Mouse (Mus musculus) thymus, postnatal 10 days (tissue): ENCODE measurements around the gene Ctc1.
"Not testable (repeated sequence)": the region's sequence is repeated elsewhere in the genome, so short reads cannot be mapped to it uniquely, and the experiment has no call there.

Source experiments
- DNase-seq, 2 experiments: peaks; one replicate each; pipeline ENCODE4 v3.0.0; 2021; ENCODE audit warnings: low spot score in 2 of 2

The Ctc1 gene

DNA sequence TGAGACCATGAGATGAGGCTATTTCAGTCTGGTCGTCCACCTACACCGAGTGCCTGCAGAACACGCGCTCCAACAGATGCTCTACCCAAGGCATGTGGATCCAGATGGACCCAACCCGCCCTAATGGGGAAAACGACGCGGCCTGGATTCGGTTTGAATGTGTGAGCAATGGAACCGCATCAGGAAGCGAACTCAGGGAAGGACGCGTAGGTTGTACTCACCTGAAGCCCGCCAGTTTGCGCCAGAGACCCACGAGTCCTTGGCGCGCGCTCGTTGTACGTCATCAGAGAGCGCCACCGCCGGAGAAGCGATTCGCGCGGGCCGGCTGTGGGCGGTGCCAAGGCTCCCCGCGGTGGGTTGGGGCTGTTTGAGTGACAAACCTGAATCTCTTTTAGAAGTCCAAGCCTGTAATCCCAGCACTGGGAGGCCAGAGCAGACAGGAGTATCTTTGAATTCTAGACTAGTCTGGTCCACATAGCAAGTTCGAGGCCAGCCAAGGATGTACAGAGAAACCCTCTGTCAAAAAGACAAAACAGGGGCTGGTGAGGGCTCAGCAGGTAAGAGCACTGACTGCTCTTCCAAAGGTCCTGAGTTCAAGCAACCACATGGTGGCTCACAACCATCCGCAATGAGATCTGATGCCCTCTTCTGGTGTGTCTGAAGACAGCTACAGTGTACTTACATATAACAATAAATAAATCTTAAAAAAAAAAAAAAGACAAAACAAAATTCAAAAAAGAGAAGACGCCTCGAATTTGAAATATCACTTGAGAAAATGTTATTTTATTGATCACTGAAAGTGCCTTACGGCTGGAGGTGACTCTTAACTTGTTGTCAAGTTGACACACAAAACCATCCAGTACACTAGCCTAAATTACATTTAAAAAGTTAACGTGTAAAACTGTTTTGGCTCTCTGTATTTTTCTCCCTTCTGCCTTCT, 7.3 kb upstream of the Ctc1 start, which contains the start of gene Pfas:
Gene Pfas (minus strand): TSS at position 279 of the 940 bp plus-strand sequence.
- peak; percentile 89 to 93 for DNase-seq

DNA sequence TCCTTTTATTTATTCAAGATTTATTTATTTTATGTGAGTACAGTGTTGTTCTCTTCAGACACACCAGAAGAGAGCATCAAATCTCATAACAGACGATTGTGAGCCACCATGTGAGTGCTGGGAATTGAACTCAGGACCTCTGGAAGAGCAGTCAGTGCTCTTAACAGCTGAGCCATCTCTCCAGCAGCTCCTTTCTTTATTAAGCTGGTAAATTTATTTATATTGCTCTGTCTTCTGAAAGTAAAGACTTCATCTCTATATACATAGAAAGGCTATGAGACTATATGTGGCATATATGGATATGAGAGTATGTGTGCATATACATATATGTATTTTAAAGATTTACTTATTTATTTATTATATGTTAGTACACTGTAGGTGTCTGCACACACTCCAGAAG, 6.2 kb upstream of the Ctc1 start:
- no peak for DNase-seq

DNA sequence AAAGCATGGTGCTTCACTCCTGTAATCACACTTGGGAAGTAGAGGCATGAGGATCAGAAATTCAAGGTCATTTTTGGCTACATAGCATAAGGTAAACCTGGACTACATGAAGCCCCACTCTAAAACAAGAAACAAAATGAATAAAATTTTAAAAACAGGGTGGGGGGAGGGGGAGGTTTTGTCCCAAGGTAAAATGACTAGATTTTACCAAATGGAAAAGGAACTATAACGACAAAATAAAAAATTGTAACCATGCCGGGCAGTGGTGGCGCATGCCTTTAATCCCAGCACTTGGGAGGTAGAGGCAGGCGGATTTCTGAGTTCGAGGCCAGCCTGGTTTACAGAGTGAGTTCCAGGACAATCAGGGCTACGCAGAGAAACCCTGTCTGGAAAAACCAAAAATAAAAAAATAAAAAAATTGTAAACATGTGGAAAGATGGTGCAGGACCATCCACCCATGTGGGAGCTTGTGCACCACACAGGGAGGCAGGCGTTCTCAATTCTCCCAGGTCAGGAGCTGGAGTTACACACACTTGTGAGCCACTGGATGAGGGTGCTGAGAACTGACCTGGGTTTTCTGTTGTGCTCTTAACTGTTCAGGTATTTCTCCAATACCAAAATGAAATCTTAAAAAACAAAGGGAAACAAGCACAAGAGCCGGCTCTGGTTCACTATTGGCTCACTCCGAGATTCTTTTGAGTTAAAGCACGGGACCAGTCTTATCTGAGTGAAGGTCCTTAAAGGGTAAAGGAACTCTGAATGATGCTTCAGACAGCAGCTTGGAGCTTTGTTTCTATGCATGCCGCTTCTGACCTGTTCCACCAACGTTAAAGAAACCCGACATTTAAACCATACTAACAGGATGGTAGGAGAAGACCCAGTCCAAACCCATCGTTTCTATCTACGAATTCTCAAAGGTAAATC, 5.0 kb upstream of the Ctc1 start:
- DNase-seq: no peak

DNA sequence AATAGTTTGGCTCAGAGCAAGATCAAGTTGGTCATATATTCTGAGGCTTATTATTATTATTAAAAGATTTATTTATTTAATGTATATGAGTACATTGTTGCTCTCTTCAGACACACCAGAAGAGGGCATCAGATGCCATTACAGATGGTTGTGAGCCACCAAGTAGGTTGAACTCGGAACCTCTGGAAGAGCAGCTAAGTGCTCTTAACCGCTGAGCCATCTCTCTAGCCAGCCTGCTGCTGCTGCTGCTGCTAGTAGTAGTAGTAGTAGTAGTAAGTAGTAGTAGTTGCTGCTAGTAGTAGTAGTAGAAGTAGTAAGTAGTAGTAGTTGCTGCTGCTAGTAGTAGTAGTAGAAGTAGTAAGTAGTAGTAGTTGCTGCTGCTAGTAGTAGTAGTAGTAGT, 4.3 kb upstream of the Ctc1 start:
- DNase-seq: not testable (repeated sequence)

DNA sequence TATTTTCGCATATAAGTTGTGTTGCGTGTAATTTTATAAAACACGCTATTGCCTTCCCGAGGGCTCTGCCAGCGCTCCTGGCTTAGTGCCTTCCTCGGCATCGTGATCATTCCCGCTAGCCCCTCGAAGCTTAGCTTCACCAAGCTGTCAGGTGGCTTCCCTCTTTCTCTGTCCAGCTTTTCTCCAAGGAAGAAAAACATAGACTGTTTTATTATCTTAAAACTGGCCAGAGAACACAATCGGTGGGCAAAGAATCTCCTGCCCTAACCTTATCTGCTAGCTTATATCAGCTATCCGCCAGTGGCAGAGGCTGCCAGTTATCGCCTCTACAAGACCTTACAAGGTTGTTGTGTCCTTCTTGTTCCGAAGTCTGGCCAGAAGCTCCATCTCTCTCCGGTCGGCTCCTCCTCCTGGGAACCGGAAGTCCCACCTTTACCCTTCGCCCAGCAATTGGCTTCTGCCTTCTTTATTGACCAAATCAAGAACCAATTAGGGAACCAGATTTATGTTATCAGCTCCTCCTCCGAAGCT, 3.6 kb upstream of the Ctc1 start:
- peak; percentile 75 to 82 for DNase-seq

DNA sequence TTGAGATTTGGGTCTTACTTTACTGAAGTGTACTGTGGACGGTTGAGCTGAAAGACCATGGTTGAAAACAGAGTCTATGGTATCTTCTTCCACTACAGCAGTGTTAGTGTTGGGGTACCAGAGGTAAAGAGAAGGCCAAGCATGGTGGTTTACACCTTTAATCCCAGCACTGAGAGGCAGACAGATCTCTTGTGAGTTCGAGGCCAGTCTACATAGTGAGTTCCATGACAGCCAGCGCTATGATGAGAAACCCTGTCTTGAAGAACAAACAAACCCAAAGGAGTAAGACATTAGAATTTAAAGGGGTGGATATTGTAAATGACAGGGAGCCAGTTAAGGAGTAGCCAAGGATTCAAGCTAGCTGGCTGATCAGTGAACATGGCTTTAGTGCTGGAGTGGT, 1.0 kb downstream of the Ctc1 start:
- no peak for DNase-seq

DNA sequence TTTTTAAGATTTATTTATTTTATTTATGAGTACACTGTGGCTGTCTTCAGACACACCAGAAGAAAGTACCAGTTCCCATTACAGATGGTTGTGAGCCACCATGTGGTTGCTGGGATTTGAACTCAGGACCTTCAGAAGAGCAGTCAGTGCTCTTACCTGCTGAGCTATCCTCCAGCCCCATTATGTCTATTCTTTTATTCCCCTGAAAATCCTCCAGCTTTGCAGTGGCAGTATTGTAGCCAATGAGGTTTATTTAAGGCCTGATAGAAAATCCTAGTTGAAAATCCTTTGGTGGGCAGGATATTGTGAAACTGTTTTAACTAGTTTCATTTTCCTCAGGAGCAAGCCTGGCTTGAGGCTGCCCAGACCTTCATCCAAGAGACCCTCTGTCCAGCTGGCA, 5.0 kb downstream of the Ctc1 start:
- no peak for DNase-seq

- no peak for DNase-seq
These were observed 10.9 kb downstream of the Ctc1 start for GRCm38 (mm10) chr11:69026562-69026961.

- DNase-seq: no peak
These were observed 13.1 kb downstream of the Ctc1 start for GRCm38 (mm10) chr11:69028805-69029204.

DNA sequence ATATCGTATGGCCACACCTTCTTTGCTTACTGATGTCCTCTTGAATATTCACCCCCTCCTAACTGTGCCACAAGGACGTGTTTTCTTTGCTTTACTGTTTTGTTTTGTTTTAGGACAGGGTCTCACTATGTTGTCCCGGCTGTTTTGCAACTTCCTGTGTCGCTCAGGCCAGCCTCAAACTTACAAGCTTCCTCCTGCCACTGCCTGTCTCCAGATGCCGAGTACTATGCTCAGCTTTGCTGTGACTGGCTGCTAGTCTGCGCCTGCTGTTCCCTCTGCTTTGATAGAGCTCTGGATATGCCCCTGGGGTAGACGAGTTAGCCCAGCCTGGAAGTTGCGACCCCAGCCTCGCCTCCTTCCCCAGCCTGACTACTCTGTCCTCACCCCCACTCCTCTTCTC, 17.8 kb downstream of the Ctc1 start:
- no peak for DNase-seq

DNA sequence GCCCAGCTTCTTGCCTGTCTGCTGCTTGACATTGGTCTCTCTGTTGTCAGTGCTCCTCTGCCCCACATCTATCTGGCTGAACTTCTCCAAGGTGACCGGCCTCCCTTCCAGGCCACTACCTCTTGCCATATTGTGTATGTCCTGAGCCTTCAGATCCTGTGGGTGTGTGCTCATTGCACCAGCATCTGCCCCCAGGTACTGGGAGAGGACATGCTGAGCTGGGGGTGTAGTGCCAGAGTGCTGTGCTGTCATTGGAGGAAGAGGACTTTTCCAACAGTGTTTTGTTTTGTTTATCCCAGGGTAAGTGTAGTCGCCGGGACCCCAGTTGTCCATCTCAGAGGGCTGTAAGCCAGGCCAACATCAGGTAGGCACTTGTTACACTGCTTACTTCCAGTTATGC, 18.9 kb downstream of the Ctc1 start:
- no peak for DNase-seq

DNA sequence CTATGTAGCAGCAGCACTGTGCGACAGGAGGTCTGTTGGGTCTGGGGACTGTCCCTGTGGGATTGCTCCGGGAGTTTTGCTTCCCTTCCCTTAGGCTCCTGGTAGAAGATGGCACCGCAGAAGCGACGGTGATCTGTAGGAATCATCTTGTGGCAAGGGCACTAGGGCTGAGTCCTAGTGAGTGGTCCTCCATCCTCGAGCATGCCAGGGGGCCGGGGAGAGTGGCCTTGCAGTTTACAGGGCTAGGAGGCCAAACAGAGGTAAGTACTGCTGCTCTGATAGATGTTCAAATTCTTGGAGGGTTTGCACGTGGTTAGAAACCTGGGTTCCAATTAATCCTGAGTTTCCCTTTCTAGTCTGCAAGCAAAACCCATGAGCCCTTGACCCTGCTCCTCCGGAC, 19.7 kb downstream of the Ctc1 start:
- no peak for DNase-seq

DNA sequence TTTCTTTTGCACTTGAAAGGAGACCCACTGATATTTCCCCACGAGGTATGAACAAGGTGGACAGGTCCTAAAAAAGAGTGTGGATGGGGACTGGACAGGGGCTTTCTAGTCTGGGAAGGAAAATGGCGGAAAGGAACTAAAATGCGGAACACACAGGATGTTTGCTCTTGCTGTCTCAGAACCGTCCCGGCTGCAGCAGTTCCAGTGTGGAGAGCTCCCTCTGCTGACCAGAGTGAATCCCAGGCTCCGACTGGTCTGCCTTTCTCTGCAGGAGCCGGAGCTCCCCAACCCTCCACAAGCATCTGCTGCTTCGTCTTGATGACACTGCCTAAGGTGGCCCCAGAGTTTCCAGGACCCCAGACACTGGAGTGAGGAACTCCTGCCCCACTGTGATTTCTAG, 20.1 kb downstream of the Ctc1 start:
- peak; percentile 72 to 79 for DNase-seq

GRCm38 (mm10) chr11:69036486-69037230, 20.9 kb downstream of the Ctc1 start:
- DNase-seq: peak; percentile 68 to 85

DNA sequence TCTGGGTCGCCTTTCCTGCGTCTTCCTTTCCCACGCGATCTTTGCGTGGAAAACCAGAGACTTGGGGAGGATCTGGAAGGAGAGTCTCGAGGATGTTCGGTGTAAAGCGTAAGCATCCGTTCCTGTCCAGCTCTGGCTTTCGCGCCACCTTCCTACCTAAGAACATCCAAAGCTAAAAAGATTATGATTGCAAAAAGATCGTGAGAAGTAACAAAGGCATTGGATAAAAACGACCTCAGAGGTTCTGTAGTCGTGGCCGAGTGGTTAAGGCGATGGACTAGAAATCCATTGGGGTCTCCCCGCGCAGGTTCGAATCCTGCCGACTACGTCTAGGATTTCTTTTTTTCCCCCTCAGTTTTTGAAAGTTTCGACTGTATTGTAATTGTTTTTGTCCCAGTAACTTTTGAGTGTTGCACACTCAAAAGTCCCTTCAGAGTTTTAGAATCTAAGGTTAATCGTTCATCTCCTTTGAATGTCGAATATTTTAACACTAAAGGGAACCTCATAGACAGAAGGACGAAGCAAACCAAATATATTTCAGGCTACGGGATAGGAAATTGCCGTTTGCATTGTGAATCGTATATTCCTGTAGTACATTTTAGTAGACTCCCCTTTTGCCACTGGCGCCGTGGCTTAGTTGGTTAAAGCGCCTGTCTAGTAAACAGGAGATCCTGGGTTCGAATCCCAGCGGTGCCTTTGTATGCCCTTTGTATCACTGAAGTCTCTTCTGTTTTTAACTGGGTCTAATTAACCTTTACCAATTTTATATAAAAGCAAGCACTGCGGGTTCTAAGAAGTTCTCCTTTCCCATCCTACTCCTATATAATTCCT, 21.7 kb downstream of the Ctc1 start:
- DNase-seq: peak; percentile 79 to 85

DNA sequence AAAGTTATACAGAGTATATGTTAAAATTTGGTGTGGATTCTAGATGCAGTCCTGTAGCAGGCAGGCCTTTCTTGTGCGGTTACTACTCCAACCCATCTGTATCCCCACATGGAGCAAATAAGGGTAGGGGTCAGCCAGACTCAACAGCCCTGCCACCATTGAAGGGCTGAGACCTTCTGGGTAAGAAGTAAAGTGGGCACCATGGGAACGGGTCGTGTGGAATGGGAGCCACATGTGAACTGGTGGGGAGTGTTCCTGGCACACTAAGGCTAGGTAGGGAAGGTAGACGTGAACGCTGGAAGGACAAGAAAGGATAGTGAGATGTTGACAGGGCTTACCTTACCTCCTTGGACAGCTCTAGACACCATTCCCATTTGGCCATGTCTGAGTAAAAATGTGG, 22.5 kb downstream of the Ctc1 start:
- no peak for DNase-seq

DNA sequence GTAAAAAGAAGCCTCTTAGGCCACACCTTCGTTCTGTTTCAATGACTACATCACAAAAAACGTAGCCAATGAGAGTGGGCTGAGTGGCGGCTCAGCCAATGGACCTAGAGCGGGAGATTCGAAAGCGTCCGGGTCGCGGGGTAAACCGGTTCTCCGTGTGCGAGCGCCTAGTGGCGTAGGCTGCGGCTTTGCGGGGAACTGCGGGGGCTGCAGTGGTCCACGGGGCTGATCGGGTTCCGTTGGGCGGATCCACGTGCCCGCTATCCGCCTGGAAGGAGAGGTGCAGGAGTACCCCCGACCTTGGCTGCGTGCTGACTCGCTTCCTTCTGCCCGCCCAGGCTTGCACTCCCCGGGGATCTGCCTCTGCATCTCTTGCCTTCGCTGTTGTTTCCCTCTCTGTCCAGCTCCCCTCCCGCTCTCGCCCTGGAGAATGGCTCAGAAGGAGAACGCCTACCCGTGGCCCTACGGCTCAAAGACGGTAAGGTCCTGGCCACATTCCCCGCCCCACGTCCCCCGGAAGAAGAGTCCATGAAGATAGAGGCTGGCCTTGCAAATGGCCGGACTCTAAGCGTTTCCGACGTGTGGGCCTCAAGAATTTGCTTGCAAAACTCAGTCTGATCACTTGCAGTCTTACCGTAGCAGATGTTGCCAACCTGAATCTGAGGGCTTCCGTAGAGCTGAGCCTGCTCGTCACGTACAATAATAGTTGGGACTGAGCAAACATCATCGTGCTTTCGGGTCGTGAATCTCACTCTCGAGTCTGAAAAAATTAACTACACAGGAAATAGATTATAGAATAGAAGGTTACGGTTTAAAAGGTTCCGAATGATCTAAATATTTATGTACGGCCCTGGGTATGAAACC, 30.1 kb downstream of the Ctc1 start, which contains the start of gene Aurkb:
Gene Aurkb (plus strand): TSS at position 117 of the 864 bp plus-strand sequence.
- DNase-seq: peak; percentile 83 to 87

DNA sequence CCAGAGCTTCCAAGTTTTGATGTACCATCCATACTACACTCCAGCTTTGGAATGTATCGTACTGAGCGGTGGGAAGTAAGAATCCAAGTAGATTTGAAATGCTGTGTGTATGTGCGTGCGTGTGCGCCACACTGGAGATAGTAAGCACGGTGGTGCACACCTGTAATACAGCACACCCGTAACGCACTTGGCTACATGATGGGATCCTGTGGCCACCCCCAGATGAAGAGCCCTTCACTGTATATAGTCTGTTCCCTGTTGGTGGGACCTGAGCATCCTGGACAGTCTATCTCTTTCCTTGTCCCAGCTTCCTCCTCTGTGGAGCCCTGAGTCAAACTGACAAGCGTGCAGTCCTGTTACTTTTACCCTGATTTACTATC, 30.7 kb downstream of the Ctc1 start:
- DNase-seq: no peak

- no peak for DNase-seq
These were observed 31.9 kb downstream of the Ctc1 start for GRCm38 (mm10) chr11:69047592-69047991.

DNA sequence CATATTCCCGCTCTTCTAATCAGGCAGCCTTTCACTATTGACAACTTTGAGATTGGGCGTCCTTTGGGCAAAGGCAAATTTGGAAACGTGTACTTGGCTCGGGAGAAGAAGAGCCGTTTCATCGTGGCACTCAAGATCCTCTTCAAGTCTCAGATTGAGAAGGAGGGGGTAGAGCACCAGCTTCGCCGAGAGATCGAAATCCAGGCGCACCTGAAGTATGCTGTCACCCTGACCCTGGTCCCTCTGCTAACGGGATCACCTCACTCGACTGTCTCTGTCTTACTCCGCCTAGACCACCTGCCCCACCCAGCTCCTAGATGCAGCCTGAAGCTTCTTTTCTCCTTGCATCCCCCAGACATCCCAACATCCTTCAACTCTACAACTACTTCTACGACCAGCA, 32.4 kb downstream of the Ctc1 start:
- DNase-seq: no peak
